Mouse (Mus musculus) limb, embryonic 11.5 days (tissue): ENCODE measurements around the gene Hcn3. TPM values are rescaled to one million over a fixed set of nuclear protein-coding genes. Genes with fewer than 3 reads are reported as not detected.
A peak's percentile ranks its signal among the peaks of the same experiment; 100 is the strongest.

ENCODE experiments used
- ATAC-seq: fragments of 200-750 bp; cut with Nextera tagmentation; 2 replicates; pipeline ENCODE4 v1.8.0; 2017; ENCODE audit warnings: low read depth; ENCODE audit not compliant: insufficient number of reproducible peaks, low FRiP score, low TSS enrichment
- DNase-seq: peaks from one replicate; pipeline ENCODE4 v3.0.0-alpha.2; 2015; ENCODE audit warnings: low spot score
- H3K27ac ChIP-seq: fragments of 300-500 bp; sonication (generic); replicated peaks from 2 replicates; pipeline ENCODE4 v1.5.1; 2014; ENCODE audit warnings: low read depth, mild to moderate bottlenecking, low read length
- H3K27me3 ChIP-seq: fragments of 300-500 bp; sonication (generic); 2 replicates; pipeline ENCODE4 v1.6.1; 2014; ENCODE audit warnings: mild to moderate bottlenecking, low read length, mixed read lengths; ENCODE audit not compliant: control insufficient read depth, insufficient read depth
- H3K36me3 ChIP-seq: fragments of 300-500 bp; sonication (generic); 2 replicates; pipeline ENCODE4 v1.6.1; 2014; ENCODE audit warnings: mild to moderate bottlenecking, low read length, moderate library complexity, mixed read lengths; ENCODE audit not compliant: control insufficient read depth, insufficient read depth
- H3K4me1 ChIP-seq: fragments of 300-500 bp; sonication (generic); 2 replicates; pipeline ENCODE4 v1.6.1; 2014; ENCODE audit warnings: low read length, mixed read lengths; ENCODE audit not compliant: control insufficient read depth, insufficient read depth
- H3K4me2 ChIP-seq: fragments of 300-500 bp; sonication (generic); 2 replicates; pipeline ENCODE4 v1.6.1; 2014; ENCODE audit warnings: low read depth, mild to moderate bottlenecking, moderate library complexity; ENCODE audit not compliant: severe bottlenecking
- H3K4me3 ChIP-seq: fragments of 300-500 bp; sonication (generic); 2 replicates; pipeline ENCODE4 v1.5.1; 2014; ENCODE audit warnings: low read depth, low read length
- H3K9ac ChIP-seq: fragments of 300-500 bp; sonication (generic); 2 replicates; pipeline ENCODE4 v1.6.1; 2014; ENCODE audit warnings: mild to moderate bottlenecking, low read length
- H3K9me3 ChIP-seq: fragments of 300-500 bp; sonication (generic); 2 replicates; pipeline ENCODE4 v1.6.1; 2016; ENCODE audit warnings: low read length; ENCODE audit not compliant: control insufficient read depth
- WGBS: fragments of 180-500 bp; shearing (Covaris S2); extraction: QIAGEN DNeasy Blood & Tissue Kit; methylation state at CpG from one replicate; pipeline ENCODE4 v1.1.7; 2014; 5-methylcytosine and 5-hydroxymethylcytosine counted together
- polyA plus RNA-seq: library from polyadenylated mRNA; unstranded; fragments of >200 nt; fragmentation: Nextera tagmentation; extraction: Ambion mirVana; gene quantifications from 2 replicates; pipeline ENCODE4 v1.2.1, GENCODE M21; 2014

The Hcn3 gene
- polyA plus RNA-seq, 1 experiment from 2014 or later = 1.0 TPM

DNA sequence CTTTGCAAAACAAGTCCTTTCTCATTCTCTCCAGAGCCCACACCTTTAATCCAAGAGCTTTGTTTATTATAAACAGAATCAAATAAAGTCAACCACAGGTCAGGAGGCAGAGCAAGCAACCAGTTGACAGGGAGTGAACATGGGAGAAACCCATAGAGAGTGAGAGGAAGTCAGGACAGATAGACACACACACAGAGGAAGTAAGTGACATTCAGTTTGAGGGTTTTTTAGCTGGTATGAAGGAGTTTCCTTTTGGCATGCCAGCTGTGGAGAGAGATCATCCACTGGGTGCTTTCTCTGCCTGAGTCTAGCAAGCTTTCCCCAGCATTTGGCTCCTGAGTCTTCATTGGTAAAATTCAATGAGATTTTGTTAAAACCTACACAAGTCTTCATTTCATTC is 53.1 kb downstream of the Hcn3 start:
- no peak for DNase-seq
- H3K9ac ChIP-seq = no peak overlapping the region
- H3K4me3 ChIP-seq = no peak overlapping the region
- H3K27me3 ChIP-seq = no peaks in the 10 kb centered on the region
- H3K4me1 ChIP-seq = 0 out of 2 replicates have a peak, but pooled peaks cover 5% of the 10 kb centered on the region
- no peaks in the 10 kb centered on the region for H3K36me3 ChIP-seq
- no peak overlapping the region for H3K4me2 ChIP-seq
- H3K27ac ChIP-seq = no peak overlapping the region
- no peak for ATAC-seq
- H3K9me3 ChIP-seq = no peaks in the 10 kb centered on the region

- Histone ChIP-seq H3K9ac (no peak overlapping the region), H3K9me3 (no peaks in the 10 kb centered on the region), H3K36me3 (peaks cover 8% of the 10 kb centered on the region; the same call in 1 of the 2 replicates), H3K27ac (no peak overlapping the region), H3K4me2 (no peak overlapping the region), H3K4me3 (no peak overlapping the region), H3K4me1 (peaks cover 16% of the 10 kb centered on the region), H3K27me3 (no peaks in the 10 kb centered on the region)
- ATAC-seq (no peak), DNase-seq (no peak)
- WGBS = 77% methylated on average over 4 of the region's 4 CpGs
Measured at GRCm38 (mm10) chr3:89103291-89103595, 56.8 kb downstream of the Hcn3 start.

DNA sequence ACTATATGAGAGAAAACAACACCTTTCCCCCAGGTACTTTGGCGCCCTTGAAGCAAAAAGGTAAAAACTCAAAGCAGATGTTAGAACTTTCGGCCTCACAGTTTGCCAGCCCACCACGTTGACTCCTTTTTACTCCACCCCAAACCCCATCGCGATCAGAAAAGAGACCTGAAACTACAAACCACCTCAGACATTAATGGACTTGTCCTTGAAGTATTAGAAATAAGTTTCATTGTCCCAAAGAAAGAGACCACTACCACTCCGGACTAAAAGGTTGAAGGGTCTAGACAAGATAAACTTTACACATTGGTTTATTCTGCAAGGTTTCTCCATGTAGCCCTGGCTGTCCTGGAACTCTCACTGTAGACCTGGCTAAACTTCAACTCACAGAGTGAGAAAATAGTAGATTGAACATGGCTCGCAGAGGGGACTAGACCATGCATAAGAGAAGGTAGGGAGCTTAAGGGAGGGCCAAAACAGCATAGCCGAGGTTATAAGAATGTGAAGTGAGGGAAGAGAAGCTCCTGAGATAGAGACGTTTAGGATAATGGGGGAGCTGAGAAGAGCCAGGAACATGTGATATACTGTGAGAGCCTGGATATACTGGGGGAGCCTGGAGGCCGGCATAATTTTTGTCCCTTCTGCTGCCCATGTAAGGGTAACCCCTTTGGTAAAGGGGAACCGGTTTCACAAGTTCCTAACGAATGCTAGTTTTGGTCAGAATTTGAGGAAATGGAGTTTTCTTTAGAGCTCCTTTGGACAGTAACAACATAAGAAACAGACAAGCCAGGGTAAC is 57.3 kb downstream of the Hcn3 start:
- Histone ChIP-seq H3K4me3 (peak overlapping the region; percentile 85; the same call in 1 of the 2 replicates), H3K4me2 (peak overlapping the region; percentile 39), H3K27ac (0 out of 2 replicates have a peak overlapping the region, but pooled peaks have one; percentile 36), H3K9ac (no peak overlapping the region), H3K4me1 (peaks cover 16% of the 10 kb centered on the region), H3K36me3 (peaks cover 10% of the 10 kb centered on the region; the same call in 1 of the 2 replicates), H3K9me3 (no peaks in the 10 kb centered on the region), H3K27me3 (no peaks in the 10 kb centered on the region)
- ATAC-seq (no peak), DNase-seq (no peak)
- WGBS = 64% methylated on average over 12 of the region's 12 CpGs

GRCm38 (mm10) chr3:89101812-89102494 is 58.0 kb downstream of the Hcn3 start, which contains the start of gene Fdps:
Gene Fdps, minus strand, starts transcription at chr3:89101959.
- Histone ChIP-seq H3K4me3 (peak within 1 kb of the TSS; percentile 85), H3K4me1 (peaks cover 16% of the 10 kb centered on the region), H3K36me3 (peaks cover 10% of the 10 kb centered on the region; the same call in 1 of the 2 replicates), H3K4me2 (peak within 1 kb of the TSS; percentile 90), H3K27ac (peak within 1 kb of the TSS; percentile 68), H3K9ac (peak within 1 kb of the TSS; percentile 76), H3K9me3 (no peaks in the 10 kb centered on the region), H3K27me3 (no peaks in the 10 kb centered on the region)
- peak; percentile 99 for ATAC-seq
- DNase-seq = peak; percentile 93
- under 1% methylated on average over 26 of the region's 26 CpGs for WGBS

DNA sequence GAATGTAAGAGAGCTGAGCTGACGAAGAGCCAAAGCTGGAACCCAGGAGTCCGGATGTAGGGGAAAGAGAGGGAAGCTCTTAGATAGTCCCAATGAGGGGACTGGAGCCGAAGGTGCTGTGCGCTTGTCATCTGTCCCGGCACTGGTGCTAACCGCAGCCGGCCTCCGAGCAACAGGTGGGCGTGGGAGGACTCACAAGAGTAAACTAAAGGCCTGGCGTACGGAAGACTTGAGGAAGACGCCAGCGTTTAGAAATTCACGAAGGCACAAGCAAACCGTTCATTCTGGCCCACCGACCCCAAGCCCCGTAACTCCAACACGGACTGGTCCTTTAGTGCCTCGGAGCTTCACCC is 58.6 kb downstream of the Hcn3 start:
- H3K4me3 ChIP-seq = peak overlapping the region; percentile 85
- under 1% methylated on average over 19 of the region's 19 CpGs for WGBS
- peak; percentile 42; the same call in 1 of the 2 replicates for ATAC-seq

DNA sequence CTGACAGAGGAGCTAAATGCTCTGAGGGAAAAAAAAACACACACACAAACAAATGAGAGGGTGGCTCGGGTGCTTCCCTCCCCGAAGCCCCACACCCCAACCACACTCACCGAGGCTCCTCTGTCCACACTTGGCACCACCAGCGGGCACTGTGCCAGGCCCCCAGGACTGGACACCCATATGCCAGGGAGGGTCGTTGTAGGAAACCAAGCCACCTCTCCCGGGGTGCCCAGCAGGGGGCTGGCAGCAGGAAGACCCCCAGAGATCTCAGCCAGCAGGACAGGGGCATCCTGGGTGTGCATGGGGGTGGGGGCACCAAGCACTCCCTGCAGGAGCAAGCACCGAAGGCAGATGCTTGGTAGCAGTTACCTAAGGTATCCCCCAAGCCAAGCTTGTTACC is 59.2 kb downstream of the Hcn3 start, which contains the start of gene Gm43738:
Gene Gm43738, minus strand, starts transcription at position 289 of the 400 bp plus-strand sequence.
- no peaks in the 10 kb centered on the region for H3K9me3 ChIP-seq
- WGBS = 47% methylated on average over 7 of the region's 7 CpGs
- peaks cover 10% of the 10 kb centered on the region; the same call in 1 of the 2 replicates for H3K36me3 ChIP-seq
- peak within 1 kb of the TSS; percentile 68 for H3K27ac ChIP-seq
- ATAC-seq (no peak), DNase-seq (no peak)
- H3K4me2 ChIP-seq = peak within 1 kb of the TSS; percentile 90
- peak within 1 kb of the TSS; percentile 85 for H3K4me3 ChIP-seq
- peak within 1 kb of the TSS; percentile 76 for H3K9ac ChIP-seq
- no peaks in the 10 kb centered on the region for H3K27me3 ChIP-seq
- H3K4me1 ChIP-seq = peaks cover 16% of the 10 kb centered on the region

More for the DNA sequence above, 58.6 kb downstream of the Hcn3 start:
- Histone ChIP-seq H3K9ac (peak overlapping the region; percentile 76), H3K4me2 (peak overlapping the region; percentile 90), H3K27me3 (no peaks in the 10 kb centered on the region), H3K27ac (peak overlapping the region; percentile 68), H3K4me1 (peaks cover 16% of the 10 kb centered on the region), H3K9me3 (no peaks in the 10 kb centered on the region), H3K36me3 (peaks cover 10% of the 10 kb centered on the region; the same call in 1 of the 2 replicates)
- no peak for DNase-seq

Other genes with a start within 250 kb of the Hcn3 start
- gene Msto1, start 246.2 kb downstream of the Hcn3 start, polyA plus RNA-seq = 51.5 and 53.3 TPM in 2 replicates
- 17.8 and 19.2 TPM in 2 replicates for gene Ash1l, start 209.6 kb downstream of the Hcn3 start, polyA plus RNA-seq
- gene Dap3, start 209.0 kb downstream of the Hcn3 start, polyA plus RNA-seq = 167 and 178 TPM in 2 replicates
- 13.8 TPM in 2 replicates for gene Rusc1, start 66.9 kb downstream of the Hcn3 start, polyA plus RNA-seq
- not detected in 2 replicates for gene Gm43738, start 59.1 kb downstream of the Hcn3 start, polyA plus RNA-seq
- 315 and 326 TPM in 2 replicates for gene Fdps, start 58.2 kb downstream of the Hcn3 start, polyA plus RNA-seq
- gene Pklr, start 24.1 kb downstream of the Hcn3 start, polyA plus RNA-seq = 1.2 and 1.6 TPM in 2 replicates
- gene Clk2, start 4.6 kb upstream of the Hcn3 start, polyA plus RNA-seq = 34.8 and 35.2 TPM in 2 replicates
- gene Scamp3, start 17.3 kb upstream of the Hcn3 start, polyA plus RNA-seq = 107 and 110 TPM in 2 replicates
- 24.0 and 27.1 TPM in 2 replicates for gene Fam189b, start 22.9 kb upstream of the Hcn3 start, polyA plus RNA-seq
- gene Gba, start 42.7 kb upstream of the Hcn3 start, polyA plus RNA-seq = 30.7 and 33.1 TPM in 2 replicates
- gene Thbs3, start 55.0 kb upstream of the Hcn3 start, polyA plus RNA-seq = 21.0 and 21.6 TPM in 2 replicates
- gene Mtx1, start 66.9 kb upstream of the Hcn3 start, polyA plus RNA-seq = 213 and 231 TPM in 2 replicates
- 0.68 TPM in 1 of 2 replicates, not detected in the other for gene Muc1, start 68.9 kb upstream of the Hcn3 start, polyA plus RNA-seq
- gene Krtcap2, start 85.8 kb upstream of the Hcn3 start, polyA plus RNA-seq = 272 and 295 TPM in 2 replicates
- gene Trim46, start 86.1 kb upstream of the Hcn3 start, polyA plus RNA-seq = 4.0 and 5.5 TPM in 2 replicates
- gene Dpm3, start 99.2 kb upstream of the Hcn3 start, polyA plus RNA-seq = 93.3 and 106 TPM in 2 replicates
- 46.4 and 47.2 TPM in 2 replicates for gene Slc50a1, start 110.4 kb upstream of the Hcn3 start, polyA plus RNA-seq
- gene Efna1, start 120.9 kb upstream of the Hcn3 start, polyA plus RNA-seq = 42.4 and 47.7 TPM in 2 replicates
- gene Efna3, start 162.8 kb upstream of the Hcn3 start, polyA plus RNA-seq = 13.9 and 19.3 TPM in 2 replicates
- 46.9 and 48.9 TPM in 2 replicates for gene Efna4, start 177.8 kb upstream of the Hcn3 start, polyA plus RNA-seq
- gene Adam15, start 189.8 kb upstream of the Hcn3 start, polyA plus RNA-seq = 17.8 and 21.0 TPM in 2 replicates
- gene Dcst2, start 201.8 kb upstream of the Hcn3 start, polyA plus RNA-seq = 0.23 and 0.28 TPM in 2 replicates
- 0.37 and 0.44 TPM in 2 replicates for gene Dcst1, start 205.1 kb upstream of the Hcn3 start, polyA plus RNA-seq
- gene Zbtb7b, start 234.6 kb upstream of the Hcn3 start, polyA plus RNA-seq = 0.41 and 0.45 TPM in 2 replicates
- gene Lenep, start 242.6 kb upstream of the Hcn3 start, polyA plus RNA-seq = 0.61 TPM in 1 of 2 replicates, not detected in the other